Mouse (Mus musculus) cerebellum, adult 18-20 months (tissue): ENCODE data around the gene Psmd4.
"Not testable (repeated sequence)": the region's sequence is repeated elsewhere in the genome, so short reads cannot be mapped to it uniquely, and the experiment has no call there.

Source experiments
- DNase-seq, 2 experiments: peaks; one replicate each; pipeline ENCODE4 v3.0.0; 2021

The Psmd4 gene

GRCm38 (mm10) chr3:95042166-95042837 lies at the start of gene Psmd4:
Gene Psmd4 (minus strand): TSS chr3:95042614.
- peak; percentile 97 to 98 for DNase-seq

- DNase-seq = no peak
Measured at GRCm38 (mm10) chr3:95088071-95088470, 45.7 kb upstream of the Psmd4 start.

GRCm38 (mm10) chr3:95071606-95072005 lies 29.2 kb upstream of the Psmd4 start:
- no peak for DNase-seq

- DNase-seq = no peak
Measured at GRCm38 (mm10) chr3:95066570-95066969, 24.2 kb upstream of the Psmd4 start.

- DNase-seq = no peak
Measured at GRCm38 (mm10) chr3:95066095-95066494, 23.7 kb upstream of the Psmd4 start.

- DNase-seq = no peak
Measured at GRCm38 (mm10) chr3:95065553-95065952, 23.1 kb upstream of the Psmd4 start.

- no peak for DNase-seq
Measured at GRCm38 (mm10) chr3:95063741-95064140, 21.3 kb upstream of the Psmd4 start.

GRCm38 (mm10) chr3:95058078-95058477 lies 15.7 kb upstream of the Psmd4 start:
- DNase-seq = no peak

- DNase-seq = no peak
Measured at GRCm38 (mm10) chr3:95056275-95056674, 13.9 kb upstream of the Psmd4 start.

GRCm38 (mm10) chr3:95054481-95055260 lies 12.3 kb upstream of the Psmd4 start:
- peak; percentile 40 to 44 for DNase-seq

GRCm38 (mm10) chr3:95053701-95054100 lies 11.3 kb upstream of the Psmd4 start:
- peak; percentile 46 to 50 for DNase-seq

GRCm38 (mm10) chr3:95052959-95053358 lies 10.5 kb upstream of the Psmd4 start:
- DNase-seq = peak; percentile 45 to 55

- DNase-seq = no peak
Measured at GRCm38 (mm10) chr3:95047914-95048313, 5.5 kb upstream of the Psmd4 start.

GRCm38 (mm10) chr3:95046462-95047057 lies 4.1 kb upstream of the Psmd4 start:
- DNase-seq = no peak

- no peak for DNase-seq
Measured at GRCm38 (mm10) chr3:95043251-95043650, 837 bp upstream of the Psmd4 start.

GRCm38 (mm10) chr3:95042838-95043229 lies 420 bp upstream of the Psmd4 start:
- DNase-seq = no peak

GRCm38 (mm10) chr3:95041625-95042024 lies 789 bp downstream of the Psmd4 start:
- DNase-seq = no peak

GRCm38 (mm10) chr3:95029953-95030352 lies 12.5 kb downstream of the Psmd4 start:
- no peak for DNase-seq

GRCm38 (mm10) chr3:95029291-95029827 lies 13.1 kb downstream of the Psmd4 start:
- DNase-seq = not testable (repeated sequence)

GRCm38 (mm10) chr3:95028603-95029002 lies 13.8 kb downstream of the Psmd4 start:
- DNase-seq = no peak

- DNase-seq = no peak
Measured at GRCm38 (mm10) chr3:95027701-95028100, 14.7 kb downstream of the Psmd4 start.

GRCm38 (mm10) chr3:95027057-95027645 lies 15.3 kb downstream of the Psmd4 start:
- DNase-seq = no peak

- DNase-seq = no peak
Measured at GRCm38 (mm10) chr3:95025202-95025601, 17.2 kb downstream of the Psmd4 start.
